Mouse (Mus musculus): Measurements from ENCODE around the gene Olfr147.

- TF ChIP-seq MAX (IDR thresholded peaks at IDR 0.05): no peak
- TF ChIP-seq CTCF (IDR thresholded peaks at IDR 0.05; ENCODE audit: control insufficient read depth, insufficient read depth, insufficient read length): no peak
- no peak for TF ChIP-seq MYOG (IDR thresholded peaks at IDR 0.05; ENCODE audit: control insufficient read depth, extremely low read depth, insufficient read length)
- no peak for TF ChIP-seq USF1 (IDR thresholded peaks at IDR 0.05; ENCODE audit: low read depth)
- no peak for TF ChIP-seq CEBPB (IDR thresholded peaks at IDR 0.05; ENCODE audit: low read depth)
- no peak for TF ChIP-seq MYOD1 (IDR thresholded peaks at IDR 0.05; ENCODE audit: control insufficient read depth, insufficient read length, low read depth)
These were observed 24.7 kb upstream of the Olfr147 start, which contains the start of gene Olfr251 for GRCm38 (mm10) chr9:38376786-38377185.

All from C2C12 (cell line).